Comparison of ENCODE assay signal across 11 mouse cellular contexts in the genomic region with DNA sequence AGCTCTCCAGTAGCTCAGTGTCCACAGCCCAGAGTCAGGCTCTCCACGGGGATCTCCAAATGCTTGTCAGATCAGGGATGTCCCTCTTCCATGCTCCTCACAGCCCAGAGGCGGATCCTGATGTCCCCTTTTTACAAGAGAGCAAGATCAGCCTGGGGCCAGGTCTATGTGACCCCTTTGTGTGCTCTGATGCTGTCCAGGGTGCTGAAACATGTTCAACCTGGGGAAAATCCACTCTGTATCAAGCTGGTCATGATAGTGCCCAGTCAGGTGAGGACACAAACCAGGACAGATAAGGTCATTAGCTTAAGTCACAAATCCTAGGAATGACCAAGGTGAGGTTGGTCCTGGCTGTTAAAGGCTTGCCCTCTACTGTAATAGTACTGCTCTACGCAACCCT. TPM values are rescaled to one million over a fixed set of nuclear protein-coding genes. Genes with fewer than 3 reads are reported as not detected.
DNase-seq lines count a peak whose midpoint lies in the region; ATAC-seq and TF ChIP-seq lines count a peak whose summit lies in the region.
"Had no signal": no experiment of that assay in that cellular context is flagged by ENCODE, and none has a peak within 500 bp of the region (broad histone marks: within the 10 kb centered on the region; RNA-seq: fewer than 3 reads in every experiment).

No protein-coding gene starts in this region.

- peak; percentile 81 for DNase-seq in lung, embryonic 14.5 days
- DNase-seq in lung, postnatal 25 days (ENCODE audit: low spot score): no peak
- peak; percentile 31 for DNase-seq in NIH3T3 (ENCODE audit: low read depth)
- peak; percentile 74 for DNase-seq in embryo, embryonic 10.5 days (ENCODE audit: low spot score)
- peak; percentile 25 for DNase-seq in lung, postnatal 14 days
- no peak for DNase-seq in cerebellum, adult 18-20 months
- no peak for DNase-seq in frontal cortex, postnatal 10 days (ENCODE audit: low spot score in 2 of 2)
- DNase-seq: right cerebral cortex, postnatal 25 days had no signal

- ATAC-seq in lung, embryonic 14.5 days (ENCODE audit: insufficient read depth): no peak

- no peak overlapping the region for H3K4me3 ChIP-seq in lung, embryonic 14.5 days (ENCODE audit: low read depth, low read length)
- H3K4me3 ChIP-seq: embryonic facial prominence, embryonic 15.5 days; heart, embryonic 13.5 days; megakaryocyte, embryonic 14.5 days had no signal

- WGBS in lung, embryonic 14.5 days: 57% methylated on average over 3 of the region's 3 CpGs

- no peak overlapping the region for H3K9ac ChIP-seq in lung, embryonic 14.5 days
- H3K9ac ChIP-seq: embryonic facial prominence, embryonic 15.5 days; heart, embryonic 13.5 days had no signal

- H3K4me1 ChIP-seq in lung, embryonic 14.5 days (ENCODE audit: insufficient read depth): no peaks in the 10 kb centered on the region
- H3K4me1 ChIP-seq: embryonic facial prominence, embryonic 15.5 days; heart, embryonic 13.5 days; megakaryocyte, embryonic 14.5 days had no signal

- no peak for TF ChIP-seq CTCF in lung, embryonic 14.5 days (IDR thresholded peaks at IDR 0.05; ENCODE audit: low read depth)

- H3K4me2 ChIP-seq in lung, embryonic 14.5 days: no peak overlapping the region
- H3K4me2 ChIP-seq: embryonic facial prominence, embryonic 15.5 days; heart, embryonic 13.5 days had no signal

- no peaks in the 10 kb centered on the region for H3K9me3 ChIP-seq in lung, embryonic 14.5 days (ENCODE audit: low read depth, low read length)
- H3K9me3 ChIP-seq: embryonic facial prominence, embryonic 15.5 days; heart, embryonic 13.5 days had no signal

- H3K27ac ChIP-seq in lung, embryonic 14.5 days (ENCODE audit: low read depth): no peak overlapping the region
- H3K27ac ChIP-seq: embryonic facial prominence, embryonic 15.5 days; heart, embryonic 13.5 days had no signal

- H3K36me3 ChIP-seq in lung, embryonic 14.5 days (ENCODE audit: insufficient read depth): no peaks in the 10 kb centered on the region
- H3K36me3 ChIP-seq: embryonic facial prominence, embryonic 15.5 days; heart, embryonic 13.5 days had no signal

- no peaks in the 10 kb centered on the region for H3K27me3 ChIP-seq in lung, embryonic 14.5 days (ENCODE audit: insufficient read depth, low read length)
- H3K27me3 ChIP-seq: embryonic facial prominence, embryonic 15.5 days; heart, embryonic 13.5 days; megakaryocyte, embryonic 14.5 days had no signal

RNA-seq across cellular contexts. Expression of a gene that starts 48.0 kb away (rescaled TPM):
- polyA plus RNA-seq in lung, embryonic 14.5 days (2014; fragmentation: Nextera tagmentation; extraction: Ambion mirVana): 0.26 and 0.53 TPM in 2 replicates

RNA-seq across cellular contexts. Expression of a gene that starts 59.8 kb away (rescaled TPM):
- polyA plus RNA-seq in lung, embryonic 14.5 days (2014; fragmentation: Nextera tagmentation; extraction: Ambion mirVana): 2.8 and 2.9 TPM in 2 replicates

Comparison
In these comparisons a context has a peak if more than half of its experiments do, and no peak if none do; other contexts are left out.
1. DNase-seq: peak in lung, embryonic 14.5 days (single experiment), NIH3T3 (single experiment), embryo, embryonic 10.5 days (single experiment) and lung, postnatal 14 days (single experiment); none in lung, postnatal 25 days (single experiment), cerebellum, adult 18-20 months (0 of 2) and frontal cortex, postnatal 10 days (0 of 2).